Mouse (Mus musculus): ENCODE data around the gene Bsn. TPM values are rescaled to one million over a fixed set of nuclear protein-coding genes. Genes with fewer than 3 reads are reported as not detected.
"Not testable (repeated sequence)": the region's sequence is repeated elsewhere in the genome, so short reads cannot be mapped to it uniquely, and the experiment has no call there.

Gene Bsn
- polyA plus RNA-seq, 1 experiment from 2014 or later: 4.4 TPM

DNA sequence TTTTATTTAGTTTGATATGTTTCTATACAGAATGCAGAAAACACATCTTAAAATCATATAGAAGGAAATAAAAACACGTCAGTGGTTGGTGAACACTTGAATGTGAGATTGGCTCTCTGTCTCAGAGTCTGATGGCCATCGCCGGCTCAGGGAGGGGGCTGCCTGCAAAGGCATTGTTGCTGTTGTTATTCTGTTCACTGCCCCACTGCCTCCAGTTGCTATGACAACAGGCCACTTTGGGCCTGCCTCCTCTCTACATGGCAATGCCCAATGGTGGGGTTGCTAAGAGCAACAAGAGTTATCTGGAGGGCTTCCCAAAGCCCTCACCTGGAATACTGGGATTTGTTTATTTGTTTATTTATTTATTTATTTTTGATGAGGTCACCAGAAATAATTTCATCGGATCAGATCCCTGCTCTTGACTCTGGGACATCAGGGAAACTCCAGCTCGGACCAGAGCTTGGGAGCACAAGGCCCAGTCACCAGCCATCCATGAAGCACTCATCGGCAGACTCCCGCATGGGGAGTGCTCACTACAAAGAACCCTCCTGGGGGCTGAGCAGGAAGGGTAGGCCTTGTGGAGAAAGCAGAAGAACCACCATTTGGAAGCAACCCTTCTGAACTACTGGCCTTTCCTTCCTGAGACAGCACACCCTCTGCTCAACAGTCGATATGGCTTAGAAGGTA, 14.8 kb upstream of the Bsn start:
- H3K4me3 ChIP-seq (ENCODE audit: low read depth, low read length): no peak overlapping the region
- 48% methylated on average over 8 of the region's 8 CpGs for WGBS
- H3K4me1 ChIP-seq (replicated peaks; ENCODE audit: control insufficient read depth, insufficient read depth, low read length): no peaks in the 10 kb centered on the region; the same call in 1 of the 2 replicates
- H3K4me2 ChIP-seq (replicated peaks; ENCODE audit: low read depth, low read length): no peak overlapping the region
- no peaks in the 10 kb centered on the region for H3K9me3 ChIP-seq (ENCODE audit: control insufficient read depth, low read length)
- peak; percentile 71 for DNase-seq (ENCODE audit: low spot score)
- peak overlapping the region; percentile 47 for H3K27ac ChIP-seq (ENCODE audit: low read depth, low read length)
- ATAC-seq (ENCODE audit: low FRiP score): peak; percentile 69
- no peaks in the 10 kb centered on the region for H3K27me3 ChIP-seq (ENCODE audit: control insufficient read depth, insufficient read depth, low read length)
- H3K36me3 ChIP-seq (ENCODE audit: control insufficient read depth, insufficient read depth, low read length): peaks cover 14% of the 10 kb centered on the region; the same call in 1 of the 2 replicates
- H3K9ac ChIP-seq (ENCODE audit: low read depth, low read length): no peak overlapping the region; the same call in 1 of the 2 replicates

DNA sequence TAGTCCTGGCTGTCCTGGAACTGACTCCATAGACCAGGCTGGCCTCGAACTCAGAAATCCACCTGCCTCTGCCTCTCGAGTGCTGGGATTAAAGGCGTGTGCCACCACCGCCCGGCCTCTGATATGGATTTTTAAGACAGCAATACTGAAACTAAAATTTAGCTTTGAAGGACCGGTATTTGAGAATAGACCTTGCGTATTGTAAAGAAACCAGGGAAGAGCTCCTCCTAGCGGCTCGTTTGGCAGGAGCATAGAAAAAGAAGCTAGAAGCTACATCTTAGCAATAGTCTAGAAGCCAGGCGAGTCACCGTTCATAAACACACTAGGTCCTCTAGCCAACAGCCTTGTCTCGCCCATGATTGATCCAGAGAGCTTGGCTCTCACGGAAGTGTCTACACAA, 12.8 kb upstream of the Bsn start:
- ATAC-seq (ENCODE audit: low FRiP score) (no peak), DNase-seq (ENCODE audit: low spot score) (peak; percentile 81)
- Histone ChIP-seq H3K36me3 (ENCODE audit: control insufficient read depth, insufficient read depth, low read length) (peaks cover 5% of the 10 kb centered on the region; the same call in 1 of the 2 replicates), H3K9ac (ENCODE audit: low read depth, low read length) (no peak overlapping the region), H3K27me3 (ENCODE audit: control insufficient read depth, insufficient read depth, low read length) (no peaks in the 10 kb centered on the region), H3K9me3 (ENCODE audit: control insufficient read depth, low read length) (no peaks in the 10 kb centered on the region), H3K4me1 (replicated peaks; ENCODE audit: control insufficient read depth, insufficient read depth, low read length) (no peaks in the 10 kb centered on the region; the same call in 1 of the 2 replicates), H3K27ac (ENCODE audit: low read depth, low read length) (no peak overlapping the region), H3K4me3 (ENCODE audit: low read depth, low read length) (no peak overlapping the region), H3K4me2 (replicated peaks; ENCODE audit: low read depth, low read length) (no peak overlapping the region)
- 42% methylated on average over 13 of the region's 13 CpGs for WGBS

DNA sequence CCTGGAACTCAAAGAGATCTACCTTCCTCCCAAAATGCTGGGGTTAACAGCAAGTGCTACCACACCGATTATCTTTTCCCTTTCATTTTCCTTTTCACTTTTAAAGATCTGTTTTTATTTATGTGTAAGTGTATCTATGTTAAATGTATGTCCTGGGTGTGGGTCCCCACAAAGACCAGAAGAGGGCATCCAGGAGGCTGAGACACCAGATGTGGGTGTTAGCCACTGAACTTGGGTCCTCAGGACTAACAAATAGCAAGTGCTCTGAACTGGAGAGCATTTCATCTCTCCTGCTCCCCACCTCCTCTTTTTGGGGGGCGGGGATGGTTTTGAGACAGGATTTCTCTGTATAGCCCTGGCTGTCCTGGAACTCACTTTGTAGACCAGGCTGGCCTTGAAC, 12.0 kb upstream of the Bsn start:
- Histone ChIP-seq H3K27me3 (ENCODE audit: control insufficient read depth, insufficient read depth, low read length) (no peaks in the 10 kb centered on the region), H3K27ac (ENCODE audit: low read depth, low read length) (no peak overlapping the region), H3K4me3 (ENCODE audit: low read depth, low read length) (no peak overlapping the region), H3K9ac (ENCODE audit: low read depth, low read length) (no peak overlapping the region), H3K4me2 (replicated peaks; ENCODE audit: low read depth, low read length) (no peak overlapping the region), H3K36me3 (ENCODE audit: control insufficient read depth, insufficient read depth, low read length) (no peaks in the 10 kb centered on the region), H3K9me3 (ENCODE audit: control insufficient read depth, low read length) (no peaks in the 10 kb centered on the region), H3K4me1 (replicated peaks; ENCODE audit: control insufficient read depth, insufficient read depth, low read length) (peaks cover under 1% of the 10 kb centered on the region)
- ATAC-seq (ENCODE audit: low FRiP score) (no peak), DNase-seq (ENCODE audit: low spot score) (no peak)
- 99% methylated on average over 2 of the region's 2 CpGs for WGBS

DNA sequence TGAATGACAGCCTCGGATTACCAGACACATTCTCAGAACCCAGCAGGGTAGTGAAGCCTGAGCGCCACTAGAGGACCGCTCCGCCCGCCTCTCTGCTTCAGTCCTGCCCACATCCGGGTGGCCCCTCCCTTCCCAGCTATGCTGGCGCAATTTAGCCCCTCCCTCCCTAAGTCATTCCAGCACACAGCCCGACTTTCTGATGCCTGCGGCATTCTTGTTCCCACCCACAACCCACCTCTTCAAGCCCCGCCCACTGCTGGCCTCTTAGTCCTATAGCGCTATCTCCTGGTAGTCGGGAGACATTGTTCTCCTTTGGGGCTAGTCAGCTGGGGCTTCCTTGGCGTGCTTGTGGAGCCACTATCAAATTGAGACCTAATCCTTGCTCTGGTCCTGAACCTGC, 11.0 kb upstream of the Bsn start:
- ATAC-seq (ENCODE audit: low FRiP score): peak; percentile 92
- Histone ChIP-seq H3K9me3 (ENCODE audit: control insufficient read depth, low read length) (no peaks in the 10 kb centered on the region), H3K36me3 (ENCODE audit: control insufficient read depth, insufficient read depth, low read length) (no peaks in the 10 kb centered on the region), H3K27me3 (ENCODE audit: control insufficient read depth, insufficient read depth, low read length) (no peaks in the 10 kb centered on the region), H3K4me2 (replicated peaks; ENCODE audit: low read depth, low read length) (peak overlapping the region; percentile 29; the same call in 1 of the 2 replicates), H3K4me3 (ENCODE audit: low read depth, low read length) (no peak overlapping the region), H3K9ac (ENCODE audit: low read depth, low read length) (no peak overlapping the region), H3K4me1 (replicated peaks; ENCODE audit: control insufficient read depth, insufficient read depth, low read length) (peaks cover 3% of the 10 kb centered on the region), H3K27ac (ENCODE audit: low read depth, low read length) (no peak overlapping the region)
- under 1% methylated on average over 13 of the region's 13 CpGs for WGBS
- peak; percentile 94 for DNase-seq (ENCODE audit: low spot score)

- no peak for DNase-seq (ENCODE audit: low spot score)
- no peak overlapping the region for H3K4me3 ChIP-seq (ENCODE audit: low read depth, low read length)
- 62% methylated on average over 4 of the region's 4 CpGs for WGBS
- H3K36me3 ChIP-seq (ENCODE audit: control insufficient read depth, insufficient read depth, low read length): no peaks in the 10 kb centered on the region
- no peak overlapping the region for H3K9ac ChIP-seq (ENCODE audit: low read depth, low read length)
- peaks cover 3% of the 10 kb centered on the region; the same call in 1 of the 2 replicates for H3K4me1 ChIP-seq (replicated peaks; ENCODE audit: control insufficient read depth, insufficient read depth, low read length)
- ATAC-seq (ENCODE audit: low FRiP score): no peak
- no peaks in the 10 kb centered on the region for H3K27me3 ChIP-seq (ENCODE audit: control insufficient read depth, insufficient read depth, low read length)
- H3K27ac ChIP-seq (ENCODE audit: low read depth, low read length): no peak overlapping the region
- H3K9me3 ChIP-seq (ENCODE audit: control insufficient read depth, low read length): no peaks in the 10 kb centered on the region
- H3K4me2 ChIP-seq (replicated peaks; ENCODE audit: low read depth, low read length): no peak overlapping the region
These were observed 8.4 kb upstream of the Bsn start for GRCm38 (mm10) chr9:108198621-108199020.

DNA sequence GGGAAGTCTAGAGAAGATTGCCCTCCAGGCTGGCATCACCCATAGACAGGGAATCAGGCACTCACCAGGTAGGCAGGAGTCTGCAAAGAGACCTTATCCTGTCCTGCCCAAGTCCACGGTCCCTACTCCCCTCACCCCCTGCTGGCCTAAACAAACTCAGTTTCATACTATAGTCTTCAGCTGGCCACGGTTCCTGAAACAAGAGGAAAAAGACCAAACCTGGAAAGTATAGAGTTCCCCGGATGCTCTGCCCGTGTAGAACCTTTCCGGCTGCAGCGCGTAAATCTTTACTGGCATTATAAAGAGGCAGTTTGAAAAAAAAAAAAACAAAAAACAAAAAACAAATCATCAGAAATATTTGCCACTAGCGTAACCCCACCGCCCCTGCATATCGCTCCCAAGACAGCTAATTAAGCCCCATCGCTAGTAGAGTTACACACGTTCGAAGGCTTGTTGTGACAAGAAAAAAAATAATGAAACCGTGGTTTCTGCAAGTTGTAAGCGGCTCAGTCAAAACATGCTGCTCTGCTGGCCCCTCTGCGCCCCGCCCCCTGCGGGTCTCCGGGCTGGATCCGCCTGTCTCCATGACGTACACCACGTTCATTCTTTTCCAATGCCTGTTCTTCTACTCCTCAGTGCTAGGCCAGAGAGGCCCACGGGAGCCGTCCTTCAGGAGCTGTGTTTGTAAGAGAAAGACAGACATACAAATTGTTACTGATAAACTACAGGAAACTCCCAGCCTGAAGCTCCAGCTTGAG, 6.9 kb upstream of the Bsn start:
- Histone ChIP-seq H3K4me3 (ENCODE audit: low read depth, low read length) (no peak overlapping the region), H3K9me3 (ENCODE audit: control insufficient read depth, low read length) (no peaks in the 10 kb centered on the region), H3K27me3 (ENCODE audit: control insufficient read depth, insufficient read depth, low read length) (no peaks in the 10 kb centered on the region), H3K36me3 (ENCODE audit: control insufficient read depth, insufficient read depth, low read length) (no peaks in the 10 kb centered on the region), H3K4me1 (replicated peaks; ENCODE audit: control insufficient read depth, insufficient read depth, low read length) (peaks cover 3% of the 10 kb centered on the region; the same call in 1 of the 2 replicates), H3K4me2 (replicated peaks; ENCODE audit: low read depth, low read length) (peak overlapping the region; percentile 12), H3K27ac (ENCODE audit: low read depth, low read length) (no peak overlapping the region), H3K9ac (ENCODE audit: low read depth, low read length) (0 out of 2 replicates have a peak overlapping the region, but pooled peaks have one; percentile 20)
- ATAC-seq (ENCODE audit: low FRiP score): no peak
- peak; percentile 55 for DNase-seq (ENCODE audit: low spot score)
- 33% methylated on average over 24 of the region's 24 CpGs for WGBS

GRCm38 (mm10) chr9:108196222-108196621, 6.0 kb upstream of the Bsn start:
- not testable (repeated sequence) for H3K27me3 ChIP-seq (ENCODE audit: control insufficient read depth, insufficient read depth, low read length); ATAC-seq (ENCODE audit: low FRiP score); H3K36me3 ChIP-seq (ENCODE audit: control insufficient read depth, insufficient read depth, low read length); H3K4me2 ChIP-seq (replicated peaks; ENCODE audit: low read depth, low read length); DNase-seq (ENCODE audit: low spot score); H3K4me1 ChIP-seq (replicated peaks; ENCODE audit: control insufficient read depth, insufficient read depth, low read length); H3K9me3 ChIP-seq (ENCODE audit: control insufficient read depth, low read length); H3K4me3 ChIP-seq (ENCODE audit: low read depth, low read length); H3K27ac ChIP-seq (ENCODE audit: low read depth, low read length); H3K9ac ChIP-seq (ENCODE audit: low read depth, low read length)
- WGBS: 67% methylated on average over 6 of the region's 6 CpGs

DNA sequence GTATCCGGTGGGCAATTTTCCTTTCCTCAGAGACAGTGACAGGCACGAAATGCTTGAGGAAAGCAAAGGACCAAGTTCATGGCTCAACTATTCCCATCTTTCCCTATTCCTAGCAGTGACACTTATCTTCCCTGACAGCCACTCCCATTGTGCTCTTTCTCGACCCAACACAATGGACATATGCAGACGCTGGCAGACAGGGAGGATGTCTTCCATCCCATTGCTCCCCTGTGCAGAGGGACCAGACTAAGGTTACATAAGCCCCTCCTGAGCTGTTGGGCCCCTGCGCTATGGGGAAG, 747 bp downstream of the Bsn start:
- H3K4me3 ChIP-seq (ENCODE audit: low read depth, low read length): peak overlapping the region; percentile 74
- H3K27ac ChIP-seq (ENCODE audit: low read depth, low read length): peak overlapping the region; percentile 65; the same call in 1 of the 2 replicates
- 30% methylated on average over 5 of the region's 5 CpGs for WGBS
- DNase-seq (ENCODE audit: low spot score) (no peak), ATAC-seq (ENCODE audit: low FRiP score) (no peak)
- H3K9me3 ChIP-seq (ENCODE audit: control insufficient read depth, low read length): no peaks in the 10 kb centered on the region
- H3K9ac ChIP-seq (ENCODE audit: low read depth, low read length): peak overlapping the region; percentile 81
- H3K4me2 ChIP-seq (replicated peaks; ENCODE audit: low read depth, low read length): peak overlapping the region; percentile 79
- H3K27me3 ChIP-seq (ENCODE audit: control insufficient read depth, insufficient read depth, low read length): no peaks in the 10 kb centered on the region
- no peaks in the 10 kb centered on the region for H3K4me1 ChIP-seq (replicated peaks; ENCODE audit: control insufficient read depth, insufficient read depth, low read length)
- H3K36me3 ChIP-seq (ENCODE audit: control insufficient read depth, insufficient read depth, low read length): no peaks in the 10 kb centered on the region

DNA sequence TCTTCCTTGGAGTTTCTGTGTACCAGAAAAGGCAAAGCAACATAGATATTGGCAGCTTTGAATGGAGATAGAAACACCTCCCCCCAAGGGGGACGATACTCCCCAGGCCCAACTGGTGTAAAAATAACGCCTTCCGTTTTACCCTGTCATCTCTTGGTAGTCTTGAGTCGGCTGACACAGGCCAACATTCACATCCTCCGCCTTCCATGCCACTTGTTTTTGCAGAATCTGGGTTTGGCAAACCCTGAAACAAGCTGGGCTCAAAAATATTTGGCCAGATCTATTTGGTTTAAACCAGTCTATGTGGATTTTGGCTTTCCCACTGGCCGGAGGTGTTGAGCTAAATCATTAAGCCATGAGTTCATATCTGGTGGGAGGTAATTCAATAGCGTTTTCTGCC, 1.2 kb downstream of the Bsn start:
- no peaks in the 10 kb centered on the region for H3K4me1 ChIP-seq (replicated peaks; ENCODE audit: control insufficient read depth, insufficient read depth, low read length)
- no peak for ATAC-seq (ENCODE audit: low FRiP score)
- H3K4me3 ChIP-seq (ENCODE audit: low read depth, low read length): peak overlapping the region; percentile 74
- DNase-seq (ENCODE audit: low spot score): no peak
- H3K9ac ChIP-seq (ENCODE audit: low read depth, low read length): no peak overlapping the region
- WGBS: 79% methylated on average over 7 of the region's 7 CpGs
- no peaks in the 10 kb centered on the region for H3K36me3 ChIP-seq (ENCODE audit: control insufficient read depth, insufficient read depth, low read length)
- no peaks in the 10 kb centered on the region for H3K27me3 ChIP-seq (ENCODE audit: control insufficient read depth, insufficient read depth, low read length)
- no peak overlapping the region for H3K27ac ChIP-seq (ENCODE audit: low read depth, low read length)
- peak overlapping the region; percentile 79 for H3K4me2 ChIP-seq (replicated peaks; ENCODE audit: low read depth, low read length)
- no peaks in the 10 kb centered on the region for H3K9me3 ChIP-seq (ENCODE audit: control insufficient read depth, low read length)
